Mouse (Mus musculus) ES-CJ7 (cell line): ENCODE data around the gene Otud7a.
A peak's percentile ranks its signal among the peaks of the same experiment; 100 is the strongest.

Experiments
- DNase-seq: peaks from one replicate; pipeline ENCODE4 v3.0.0; 2011; ENCODE audit warnings: low read depth, low spot score

Otud7a gene

DNA sequence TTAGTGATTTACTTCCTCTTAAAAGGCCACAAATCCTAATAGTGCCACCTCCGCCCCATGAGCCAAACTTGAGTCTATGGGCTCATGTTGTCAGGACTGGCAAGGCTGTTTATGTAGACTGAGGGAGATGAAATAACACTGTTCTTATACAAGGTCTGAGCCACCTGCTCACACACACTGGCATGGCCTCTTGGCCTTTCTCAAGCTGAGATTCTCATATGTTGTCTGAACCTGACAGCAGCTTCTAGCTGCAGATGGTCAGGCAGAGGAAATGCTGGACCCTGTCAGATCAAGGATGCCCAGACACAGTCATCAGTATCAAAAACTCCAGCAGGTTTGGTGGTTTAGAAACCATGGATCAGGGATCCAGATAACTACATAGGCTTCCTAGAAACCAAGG lies 328.7 kb downstream of the Otud7a start:
- DNase-seq: no peak

DNA sequence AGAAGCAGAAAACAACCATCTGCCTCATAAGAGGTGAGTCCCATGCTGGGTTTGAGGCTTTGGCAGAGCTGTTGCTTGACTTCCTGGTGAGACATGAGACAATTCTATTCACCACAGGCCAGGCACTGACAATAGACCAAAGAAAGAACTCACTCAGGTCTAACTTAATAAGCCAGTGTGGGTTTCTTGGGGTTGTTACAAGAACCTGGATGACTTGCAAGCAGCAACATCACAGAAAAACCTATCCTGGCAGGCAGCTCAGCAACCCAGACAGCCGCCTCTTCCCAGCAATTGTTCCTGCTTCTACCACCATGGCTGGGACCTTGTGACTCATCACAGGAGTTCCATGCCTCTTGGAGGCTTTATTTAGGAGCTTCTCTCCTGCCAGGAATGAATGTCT lies 329.7 kb downstream of the Otud7a start:
- DNase-seq: no peak

DNA sequence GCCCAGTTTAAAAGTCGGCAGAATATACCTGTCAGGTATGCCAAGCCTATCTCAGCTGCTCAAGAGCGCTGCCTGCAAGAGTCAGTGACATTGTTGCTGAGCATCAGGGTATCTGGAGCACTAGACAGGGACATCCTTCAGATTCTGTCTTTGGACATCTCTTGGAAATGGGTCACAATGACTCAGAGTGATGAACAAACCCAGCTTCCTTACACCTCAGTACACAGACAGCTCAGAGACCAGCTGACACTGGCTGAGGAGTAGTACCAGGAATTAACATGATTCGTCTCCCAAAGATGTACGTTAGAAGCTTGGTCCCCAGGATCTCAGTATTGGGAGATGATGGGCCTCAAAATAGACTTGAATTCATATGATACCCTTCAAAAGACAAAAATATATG lies 332.8 kb downstream of the Otud7a start:
- no peak for DNase-seq

DNA sequence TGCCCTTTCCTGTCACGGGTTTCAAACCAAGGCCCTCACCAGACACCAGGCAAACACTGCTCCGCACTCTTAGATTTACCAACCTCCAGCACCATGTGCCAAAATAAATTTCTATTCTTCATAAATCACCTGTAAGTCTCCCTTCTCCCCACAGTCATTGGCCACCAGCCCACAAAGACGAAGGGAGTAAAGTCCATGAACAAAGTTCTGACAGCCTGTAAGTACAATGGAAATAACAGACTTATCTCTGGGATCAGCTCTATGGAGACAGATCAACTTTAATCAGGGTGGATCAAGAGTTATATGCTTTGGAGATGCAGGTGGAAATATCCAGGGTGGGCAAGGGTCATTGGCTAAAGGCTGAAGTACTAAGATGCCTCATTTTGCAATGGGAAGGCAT lies 336.3 kb downstream of the Otud7a start:
- DNase-seq: no peak

DNA sequence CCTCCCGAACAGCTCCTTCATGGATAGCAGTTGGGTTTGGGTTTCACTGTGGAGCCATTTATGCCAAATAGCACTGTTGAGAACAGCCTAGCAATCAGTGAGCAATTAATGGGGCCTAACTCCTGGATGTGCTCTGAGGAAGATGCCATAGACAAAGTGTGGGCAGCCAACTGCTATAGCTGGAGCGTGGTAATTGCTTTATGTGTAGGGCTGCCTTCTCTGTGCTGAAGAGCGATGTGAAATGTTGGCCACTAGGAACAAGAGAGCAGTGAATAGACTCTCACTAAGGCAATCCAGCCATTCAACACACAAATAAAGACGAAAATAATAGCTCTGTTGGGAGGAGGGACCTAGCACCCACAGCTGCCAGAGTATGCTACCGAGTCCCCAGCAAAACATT lies 345.2 kb downstream of the Otud7a start:
- DNase-seq: no peak

DNA sequence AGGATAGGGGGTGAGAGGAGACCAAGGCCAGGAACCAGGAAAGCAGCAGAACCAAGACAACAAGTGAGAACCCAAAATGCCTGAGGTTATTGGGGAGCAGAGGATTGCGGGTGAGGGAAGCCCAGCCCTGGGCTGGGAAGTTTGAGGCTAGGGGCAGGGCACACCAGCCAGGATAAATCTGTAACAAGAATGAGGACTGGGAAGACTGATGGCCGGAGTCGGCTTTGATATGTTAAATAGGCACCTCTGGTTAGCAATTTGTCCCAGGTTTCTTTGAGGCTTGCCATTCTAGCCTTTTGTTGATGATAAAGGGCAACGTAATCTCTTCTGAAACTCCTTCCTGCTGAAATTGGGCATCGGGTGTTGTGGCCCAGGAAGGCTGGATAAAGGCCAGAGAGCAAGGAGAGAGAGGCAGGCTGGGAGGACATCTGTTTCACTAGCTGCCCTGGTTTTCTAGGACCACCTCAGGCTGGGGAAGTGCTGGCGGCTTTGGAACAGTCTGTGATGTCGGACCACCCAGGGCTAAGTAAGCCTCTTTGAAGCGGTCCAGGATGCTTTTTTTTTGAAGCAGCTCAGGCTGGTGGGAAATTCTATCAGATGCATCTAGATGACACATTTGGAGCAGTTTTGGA lies 351.6 kb downstream of the Otud7a start:
- DNase-seq: peak; percentile 82

DNA sequence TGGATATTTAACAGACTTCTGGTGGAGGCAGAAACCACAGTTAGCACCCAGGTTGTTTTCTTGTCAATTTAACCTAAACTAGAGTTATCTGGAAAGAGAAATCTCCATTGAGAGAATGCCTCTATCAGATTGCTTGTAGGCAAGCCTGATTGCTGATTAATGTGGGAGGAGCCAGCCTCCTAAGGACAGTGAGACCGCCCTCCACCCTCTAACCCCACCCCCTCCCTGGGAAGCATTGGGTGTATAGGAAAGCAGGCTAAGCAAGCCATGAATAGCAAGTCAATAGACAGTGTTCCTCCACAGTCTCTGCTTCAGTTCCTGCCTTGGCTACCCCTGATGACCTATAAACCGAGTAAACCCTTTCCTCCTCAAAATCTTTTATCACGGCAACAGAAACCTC lies 353.9 kb downstream of the Otud7a start:
- DNase-seq: peak; percentile 61

DNA sequence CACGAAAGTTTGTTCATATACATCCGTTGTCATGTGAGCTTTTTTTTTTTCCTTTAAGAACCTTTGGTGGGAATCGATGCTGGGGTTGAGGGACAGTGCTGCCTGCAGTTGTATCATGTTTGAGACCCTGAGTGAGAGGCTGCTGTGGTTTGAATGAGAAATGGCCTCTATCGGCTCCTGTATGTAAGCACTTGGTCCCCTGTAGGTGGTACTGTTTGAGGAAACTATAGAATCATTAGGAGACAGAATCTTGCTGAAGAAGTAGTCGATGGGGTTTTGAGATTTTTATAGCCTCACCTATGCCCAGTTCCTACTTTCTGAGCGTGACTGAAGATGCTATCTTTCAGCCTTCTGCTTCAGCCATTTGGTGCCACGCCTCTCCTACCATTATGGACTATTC lies 354.8 kb downstream of the Otud7a start:
- peak; percentile 64 for DNase-seq

DNA sequence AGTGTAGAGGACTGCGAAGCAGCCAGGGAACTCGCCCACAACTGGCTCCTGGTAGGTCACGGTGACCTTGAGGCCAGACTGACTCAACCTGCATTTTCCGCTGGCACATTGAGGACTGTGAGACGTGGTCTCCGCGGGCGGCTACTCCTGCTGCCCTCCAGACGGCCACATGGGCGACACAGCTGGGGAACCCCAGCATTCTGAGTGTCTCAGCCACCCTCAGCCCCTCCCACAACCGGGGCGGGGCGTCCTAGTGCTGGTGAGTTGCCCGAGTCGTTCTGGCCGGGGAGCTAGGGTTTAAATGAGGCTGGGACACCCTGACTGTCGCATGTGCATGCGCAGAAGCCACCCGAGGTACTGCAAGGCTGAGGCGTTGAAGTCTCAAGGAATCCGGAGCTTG lies 358.2 kb downstream of the Otud7a start:
- DNase-seq: peak; percentile 89
